Mouse (Mus musculus) cerebellum, adult 2 months (tissue): ENCODE results near the gene Speg. TPM values are rescaled to one million over a fixed set of nuclear protein-coding genes. Genes with fewer than 3 reads are reported as not detected.

Source experiments
- DNase-seq, 2 experiments: peaks; one replicate each; pipeline ENCODE4 v3.0.0; 2021
- H3K27ac ChIP-seq: fragments of 200-500 bp; 2 replicates; pipeline ENCODE4 v1.5.1; 2012; ENCODE audit warnings: low read length, control low read depth, inconsistent platforms; ENCODE audit not compliant: insufficient read depth
- H3K27me3 ChIP-seq: fragments of 200-500 bp; 2 replicates; pipeline ENCODE4 v1.6.1; 2012; ENCODE audit warnings: inconsistent platforms, mild to moderate bottlenecking, low read length, moderate library complexity; ENCODE audit not compliant: control insufficient read depth, insufficient read depth
- H3K4me1 ChIP-seq: fragments of 200-500 bp; 2 replicates; pipeline ENCODE4 v1.6.1; 2011; ENCODE audit warnings: low read length; ENCODE audit not compliant: control insufficient read depth, insufficient read depth
- H3K4me3 ChIP-seq: fragments of 200-500 bp; replicated peaks from 2 replicates; pipeline ENCODE3; 2011; ENCODE audit warnings: mild to moderate bottlenecking, low read depth, low read length, control low read depth; ENCODE audit not compliant: insufficient read depth
- CTCF ChIP-seq: fragments of 200-500 bp; IDR thresholded peaks from 2 replicates; pipeline ENCODE4 v1.5.1; 2011; ENCODE audit warnings: low read depth, mild to moderate bottlenecking, control low read depth, low read length, moderate library complexity, borderline replicate concordance; ENCODE audit not compliant: insufficient read depth
- POLR2A ChIP-seq: fragments of 200-500 bp; IDR thresholded peaks from 2 replicates; pipeline ENCODE4 v1.6.1; 2011; ENCODE audit warnings: low read length, control low read depth, borderline replicate concordance; ENCODE audit not compliant: insufficient read depth
- WGBS: fragments of 180-500 bp; shearing (Covaris S2); methylation state at CpG from one replicate; pipeline ENCODE4 v1.1.7; 2018; 5-methylcytosine and 5-hydroxymethylcytosine counted together
- polyA plus RNA-seq: library from polyadenylated mRNA; depleted of rRNA; stranded (reverse); fragments of >200 nt; gene quantifications from 2 replicates; pipeline ENCODE4 v1.2.3, GENCODE M21; 2012; rRNA removed

Gene Speg
- polyA plus RNA-seq, 1 experiment, result 122 TPM

- DNase-seq, result peak; percentile 99
- Histone ChIP-seq H3K4me3 (peak within 1 kb of the TSS; percentile 85), H3K27ac (peak within 1 kb of the TSS; percentile 92), H3K27me3 (no peaks in the 10 kb centered on the region), H3K4me1 (peaks cover 16% of the 10 kb centered on the region)
- TF ChIP-seq CTCF (no peak), POLR2A (peak; percentile 92)
- 1% methylated on average over 65 of the region's 76 CpGs for WGBS
These were observed 104.0 kb downstream of the Speg start, which contains the start of the genes Chpf and Tmem198 for GRCm38 (mm10) chr1:75478916-75479634. Gene Chpf (minus strand): TSS chr1:75479307. Gene Tmem198 (plus strand): TSS chr1:75479532.

DNA sequence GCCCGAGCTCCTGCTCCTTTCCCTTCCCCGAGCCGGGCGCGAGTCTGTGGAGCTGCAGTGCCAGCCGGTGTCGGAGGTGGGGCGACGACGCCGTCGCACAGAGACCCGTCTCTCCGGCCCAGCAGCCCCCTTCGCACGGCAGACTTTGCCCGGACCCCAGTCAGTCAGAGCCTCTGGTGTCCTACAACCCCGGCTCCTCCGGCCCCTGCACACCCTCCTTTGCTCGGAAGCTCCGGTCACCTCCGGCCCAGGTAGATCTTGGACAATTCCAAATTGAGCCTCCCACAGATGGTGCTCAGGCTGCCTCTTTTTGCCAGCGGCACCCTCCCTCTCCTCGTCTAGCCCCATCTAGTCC lies 104.5 kb downstream of the Speg start:
- no peak for DNase-seq
- TF ChIP-seq CTCF (no peak), POLR2A (no peak)
- WGBS, result 2% methylated on average over 24 of the region's 24 CpGs
- H3K27me3 ChIP-seq, result no peaks in the 10 kb centered on the region
- peaks cover 16% of the 10 kb centered on the region for H3K4me1 ChIP-seq
- H3K4me3 ChIP-seq, result peak overlapping the region; percentile 85
- peak overlapping the region; percentile 92 for H3K27ac ChIP-seq

- 4% methylated on average over 13 of the region's 13 CpGs for WGBS
- TF ChIP-seq POLR2A (no peak), CTCF (no peak)
- Histone ChIP-seq H3K27me3 (no peaks in the 10 kb centered on the region), H3K27ac (peak overlapping the region; percentile 92), H3K4me3 (peak overlapping the region; percentile 85), H3K4me1 (peaks cover 16% of the 10 kb centered on the region)
- no peak for DNase-seq
These were observed 104.9 kb downstream of the Speg start for GRCm38 (mm10) chr1:75480036-75480435.

DNA sequence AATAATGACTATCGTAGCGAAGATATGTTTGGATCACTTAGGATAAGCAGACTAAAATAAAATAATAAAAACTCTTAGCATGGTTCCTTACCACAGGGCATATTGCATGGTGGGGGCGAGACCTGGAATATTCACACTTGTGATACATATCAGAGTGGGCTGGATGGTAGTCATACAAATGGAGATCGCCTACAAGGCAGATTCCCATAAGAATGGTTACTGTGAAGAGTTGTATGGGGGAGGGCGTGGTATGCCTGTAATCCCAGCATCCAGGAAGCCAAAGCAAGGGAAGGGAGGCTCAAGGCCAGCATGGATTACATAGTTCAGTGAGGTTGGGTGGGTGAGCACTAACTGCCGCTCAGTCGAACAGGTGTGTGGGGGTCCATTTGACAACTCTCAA lies 105.6 kb downstream of the Speg start:
- no peak for DNase-seq
- 75% methylated on average over 7 of the region's 7 CpGs for WGBS
- Histone ChIP-seq H3K27ac (no peak overlapping the region), H3K4me1 (peaks cover 16% of the 10 kb centered on the region), H3K27me3 (no peaks in the 10 kb centered on the region), H3K4me3 (peak overlapping the region; percentile 31)
- TF ChIP-seq CTCF, result no peak
- TF ChIP-seq POLR2A, result no peak

Other genes with a start within 250 kb of the Speg start
- not detected in 2 replicates for gene Slc23a3, start 241.4 kb upstream of the Speg start, polyA plus RNA-seq
- gene Cnppd1, start 232.6 kb upstream of the Speg start, polyA plus RNA-seq, result 39.0 and 41.4 TPM in 2 replicates
- gene Retreg2, start 232.5 kb upstream of the Speg start, polyA plus RNA-seq, result 261 and 276 TPM in 2 replicates
- gene Zfand2b, start 206.7 kb upstream of the Speg start, polyA plus RNA-seq, result 58.0 and 61.6 TPM in 2 replicates
- 19.2 and 22.4 TPM in 2 replicates for gene Abcb6, start 194.9 kb upstream of the Speg start, polyA plus RNA-seq
- gene Ankzf1, start 183.1 kb upstream of the Speg start, polyA plus RNA-seq, result 41.0 and 44.6 TPM in 2 replicates
- gene Atg9a, start 183.1 kb upstream of the Speg start, polyA plus RNA-seq, result 120 and 128 TPM in 2 replicates
- 10.8 TPM in 2 replicates for gene Glb1l, start 164.5 kb upstream of the Speg start, polyA plus RNA-seq
- gene Stk16, start 164.5 kb upstream of the Speg start, polyA plus RNA-seq, result 161 and 167 TPM in 2 replicates
- 385 and 391 TPM in 2 replicates for gene Tuba4a, start 155.4 kb upstream of the Speg start, polyA plus RNA-seq
- gene A630095N17Rik, start 143.2 kb upstream of the Speg start, polyA plus RNA-seq, result not detected in 2 replicates
- gene Dnajb2, start 138.9 kb upstream of the Speg start, polyA plus RNA-seq, result 139 and 153 TPM in 2 replicates
- gene Ptprn, start 110.8 kb upstream of the Speg start, polyA plus RNA-seq, result 172 and 180 TPM in 2 replicates
- gene Resp18, start 96.9 kb upstream of the Speg start, polyA plus RNA-seq, result 226 and 275 TPM in 2 replicates
- gene Dnpep, start 57.3 kb upstream of the Speg start, polyA plus RNA-seq, result 87.0 and 87.1 TPM in 2 replicates
- 2.0 and 2.1 TPM in 2 replicates for gene Des, start 15.0 kb upstream of the Speg start, polyA plus RNA-seq
- gene Gmppa, start 60.6 kb downstream of the Speg start, polyA plus RNA-seq, result 155 and 187 TPM in 2 replicates
- 2.1 and 2.8 TPM in 2 replicates for gene Asic4, start 75.1 kb downstream of the Speg start, polyA plus RNA-seq
- 88.3 and 92.6 TPM in 2 replicates for gene Chpf, start 104.0 kb downstream of the Speg start, polyA plus RNA-seq
- 41.3 and 46.6 TPM in 2 replicates for gene Tmem198, start 104.2 kb downstream of the Speg start, polyA plus RNA-seq
- gene Obsl1, start 131.2 kb downstream of the Speg start, polyA plus RNA-seq, result 41.1 and 44.0 TPM in 2 replicates
- gene Inha, start 131.8 kb downstream of the Speg start, polyA plus RNA-seq, result 64.7 and 68.6 TPM in 2 replicates
- gene Stk11ip, start 146.2 kb downstream of the Speg start, polyA plus RNA-seq, result 29.3 and 29.8 TPM in 2 replicates
- 99.5 and 99.6 TPM in 2 replicates for gene Slc4a3, start 171.0 kb downstream of the Speg start, polyA plus RNA-seq